Mouse (Mus musculus): ENCODE data around the gene Pus7. TPM values are rescaled to one million over a fixed set of nuclear protein-coding genes. Genes with fewer than 3 reads are reported as not detected.
A peak's percentile ranks its signal among the peaks of the same experiment; 100 is the strongest.

Pus7 gene
- polyA plus RNA-seq, 1 experiment from 2014 or later: 32.1 TPM

DNA sequence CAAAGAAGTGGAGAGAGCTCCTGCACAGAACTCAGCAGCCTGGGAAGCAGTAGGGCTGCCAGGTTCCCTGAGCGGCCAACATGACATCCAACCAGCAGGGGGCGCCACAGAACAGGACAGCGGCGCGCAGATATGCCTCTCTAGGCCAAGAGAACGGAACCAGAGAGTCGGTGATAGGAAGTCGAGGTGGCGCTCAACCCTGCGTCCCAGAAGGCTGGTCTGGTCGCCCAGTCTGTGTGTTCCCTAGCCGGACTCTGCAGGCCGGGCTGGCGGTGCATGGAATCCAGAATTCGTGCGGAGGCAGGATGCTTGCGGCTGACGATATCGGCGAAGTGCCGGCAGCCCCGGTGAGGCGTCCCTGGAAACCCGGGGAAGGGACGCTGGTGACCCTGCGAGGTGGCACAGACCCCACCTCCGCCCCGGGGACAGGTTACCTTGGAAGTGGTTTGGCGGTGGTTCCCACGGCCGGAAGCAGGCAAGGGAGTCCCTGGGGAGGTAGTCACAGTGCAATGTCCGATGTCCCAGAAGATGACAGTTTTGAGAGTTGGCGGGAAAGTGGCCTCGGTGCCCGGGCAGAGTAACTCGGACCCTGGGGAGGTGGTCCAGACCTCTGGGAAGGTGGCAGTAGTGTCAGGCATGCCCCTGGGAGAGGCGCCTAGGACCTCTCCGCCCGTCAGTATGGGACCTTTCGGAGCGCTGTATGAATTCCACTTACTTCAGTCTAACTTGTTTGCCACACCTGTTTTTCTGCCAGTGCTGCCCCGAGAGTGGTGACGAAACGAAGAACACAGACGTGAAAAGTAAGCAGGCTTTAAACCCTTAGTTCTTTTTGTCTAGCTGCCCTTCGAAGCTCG lies 4.3 kb upstream of the Pus7 start, which contains the start of gene Rint1:
Rint1 (plus strand) TSS at position 176 of the 854 bp plus-strand sequence.
- Histone ChIP-seq H3K27me3 (no peaks in the 10 kb centered on the region), H3K4me2 (replicated peaks) (peak within 1 kb of the TSS; percentile 82), H3K9me3 (no peaks in the 10 kb centered on the region), H3K27ac (peak within 1 kb of the TSS; percentile 73), H3K4me1 (peaks cover 10% of the 10 kb centered on the region), H3K4me3 (peak within 1 kb of the TSS; percentile 91), H3K36me3 (peaks cover 17% of the 10 kb centered on the region), H3K9ac (peak within 1 kb of the TSS; percentile 94)
- 2% methylated on average over 47 of the region's 47 CpGs for WGBS
- peak; percentile 87 for ATAC-seq (ENCODE audit: low FRiP score, low read depth)

DNA sequence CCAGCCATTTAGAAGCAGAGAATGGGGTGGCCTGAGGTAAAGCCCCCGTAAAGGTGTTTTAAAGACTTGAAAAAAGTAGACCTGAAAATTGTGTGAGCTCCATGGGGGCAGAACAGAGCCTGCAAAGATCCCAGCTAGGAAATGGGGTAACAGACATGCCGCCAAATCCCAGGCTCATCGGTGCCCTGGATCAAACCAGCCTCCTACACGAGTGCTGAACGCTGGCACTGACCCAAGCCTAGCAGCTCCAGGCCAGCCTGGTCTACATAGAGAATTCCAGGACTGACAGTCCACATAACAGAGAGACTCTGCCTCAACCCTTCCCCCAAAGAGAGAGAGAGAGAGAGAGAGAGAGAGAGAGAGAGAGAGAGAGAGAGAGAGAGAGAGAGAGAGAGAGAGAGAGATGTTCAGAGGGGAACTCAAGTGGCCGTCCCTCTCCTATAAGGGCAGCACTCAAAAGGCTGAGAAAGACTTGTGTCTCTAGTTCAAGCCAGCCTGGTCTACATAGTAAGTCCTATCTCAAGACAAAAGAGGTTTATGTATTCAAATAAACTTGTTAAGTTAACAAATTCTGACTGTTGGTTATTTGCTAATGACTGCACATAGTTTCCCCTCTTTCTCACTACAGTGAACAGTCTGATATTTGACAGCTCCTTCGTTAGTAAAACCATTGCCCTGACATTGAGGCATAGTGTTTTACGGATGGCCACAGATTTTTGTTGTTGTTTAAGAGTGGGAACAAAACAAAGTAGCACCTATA lies 1.3 kb downstream of the Pus7 start:
- WGBS: 38% methylated on average over 8 of the region's 8 CpGs
- Histone ChIP-seq H3K9ac (peak overlapping the region; percentile 85), H3K27me3 (no peaks in the 10 kb centered on the region), H3K9me3 (no peaks in the 10 kb centered on the region), H3K4me3 (peak overlapping the region; percentile 89), H3K36me3 (peaks cover 10% of the 10 kb centered on the region), H3K27ac (no peak overlapping the region), H3K4me1 (peaks cover 19% of the 10 kb centered on the region), H3K4me2 (replicated peaks) (peak overlapping the region; percentile 72)
- no peak for ATAC-seq (ENCODE audit: low FRiP score, low read depth)

DNA sequence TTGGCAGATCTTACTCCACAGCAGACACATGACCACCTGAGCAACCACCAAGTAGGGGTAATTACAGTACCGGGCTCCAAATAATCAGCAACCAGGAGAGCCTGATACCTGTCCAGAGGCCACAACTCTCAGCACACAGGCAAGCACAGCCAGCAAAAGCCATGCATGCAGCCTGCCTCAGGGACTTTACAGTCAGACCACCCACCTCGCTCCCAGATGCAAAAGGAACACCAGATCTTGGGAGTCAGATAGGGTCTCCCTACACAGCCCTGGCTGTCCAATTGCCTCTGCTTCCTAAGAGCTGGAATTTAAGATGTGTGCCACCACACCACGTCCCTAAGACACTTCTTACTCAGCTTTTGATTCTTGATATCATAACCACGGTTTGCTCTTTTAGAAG lies 2.3 kb downstream of the Pus7 start:
- Histone ChIP-seq H3K4me2 (replicated peaks) (no peak overlapping the region), H3K9ac (no peak overlapping the region), H3K4me1 (peaks cover 19% of the 10 kb centered on the region), H3K27ac (no peak overlapping the region), H3K9me3 (no peaks in the 10 kb centered on the region), H3K36me3 (peaks cover 18% of the 10 kb centered on the region), H3K4me3 (no peak overlapping the region), H3K27me3 (no peaks in the 10 kb centered on the region)
- 40% methylated on average over 4 of the region's 4 CpGs for WGBS
- ATAC-seq (ENCODE audit: low FRiP score, low read depth): no peak

DNA sequence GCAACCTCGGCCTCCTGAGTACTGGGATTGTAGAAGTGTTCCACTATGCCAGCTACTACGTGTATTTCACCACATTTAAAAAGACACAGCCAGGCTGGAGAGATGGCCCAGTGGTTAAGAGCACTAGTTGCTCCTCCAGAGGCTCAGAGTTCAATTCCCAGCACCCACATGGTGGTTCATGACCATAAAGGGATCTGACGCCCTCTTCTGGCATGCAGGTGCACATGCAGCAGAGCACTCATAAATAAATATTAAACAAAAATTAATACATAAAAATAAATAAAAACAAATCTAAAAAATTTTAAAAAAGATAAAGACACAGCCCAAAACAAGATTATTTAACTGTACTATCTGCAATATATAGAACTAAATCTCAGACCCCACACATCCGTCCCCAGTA lies 3.0 kb downstream of the Pus7 start:
- Histone ChIP-seq H3K36me3 (peaks cover 22% of the 10 kb centered on the region), H3K27me3 (no peaks in the 10 kb centered on the region), H3K4me1 (peaks cover 19% of the 10 kb centered on the region), H3K9me3 (no peaks in the 10 kb centered on the region), H3K4me2 (replicated peaks) (no peak overlapping the region), H3K4me3 (no peak overlapping the region), H3K27ac (no peak overlapping the region), H3K9ac (no peak overlapping the region)
- ATAC-seq (ENCODE audit: low FRiP score, low read depth): no peak
- 80% methylated on average over 4 of the region's 4 CpGs for WGBS

DNA sequence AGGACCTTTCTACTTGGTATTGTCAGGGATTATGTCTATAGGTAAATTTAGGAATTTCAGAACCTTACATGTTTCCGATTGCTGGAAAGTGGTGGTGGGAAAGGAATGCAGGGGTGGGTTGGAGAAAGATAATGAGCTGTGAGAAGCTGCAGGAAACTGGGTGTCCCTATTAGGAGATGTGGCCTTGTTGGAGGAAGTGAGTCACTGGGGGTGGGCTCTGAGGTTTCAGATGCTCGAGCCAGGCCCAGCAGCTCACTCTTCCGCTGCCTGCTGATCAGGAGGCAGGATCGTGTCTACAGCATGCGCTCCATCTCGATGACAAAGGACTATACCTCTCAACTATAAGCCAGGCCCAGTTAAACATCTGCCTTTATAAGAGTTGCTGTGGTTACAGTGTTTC lies 9.3 kb downstream of the Pus7 start:
- WGBS: 80% methylated on average over 6 of the region's 6 CpGs
- H3K4me2 ChIP-seq (replicated peaks): no peak overlapping the region
- no peaks in the 10 kb centered on the region for H3K4me1 ChIP-seq
- no peaks in the 10 kb centered on the region for H3K27me3 ChIP-seq
- H3K27ac ChIP-seq: no peak overlapping the region
- H3K36me3 ChIP-seq: peaks cover 52% of the 10 kb centered on the region
- H3K9me3 ChIP-seq: no peaks in the 10 kb centered on the region
- H3K4me3 ChIP-seq: no peak overlapping the region
- no peak for ATAC-seq (ENCODE audit: low FRiP score, low read depth)
- no peak overlapping the region for H3K9ac ChIP-seq

DNA sequence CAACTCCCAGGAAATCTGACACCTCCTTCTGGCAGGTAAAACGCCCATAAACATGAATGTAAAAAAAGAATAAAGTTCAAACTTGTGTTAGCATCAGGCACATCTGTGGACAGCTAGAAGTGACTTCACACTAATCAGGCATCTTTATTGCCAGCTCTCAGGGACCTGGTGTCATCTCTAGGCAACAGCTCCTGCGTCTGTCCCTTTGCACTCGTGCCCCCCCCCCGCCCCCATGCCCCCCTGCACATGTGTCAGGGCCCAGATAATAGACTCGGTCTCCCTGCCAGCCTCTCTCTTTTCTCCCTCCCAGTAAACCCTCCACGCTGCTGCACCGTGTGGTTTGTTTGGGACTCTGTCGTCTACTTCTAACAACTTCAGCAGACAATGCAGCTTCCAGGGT lies 12.4 kb downstream of the Pus7 start:
- Histone ChIP-seq H3K9ac (no peak overlapping the region), H3K9me3 (no peaks in the 10 kb centered on the region), H3K27me3 (no peaks in the 10 kb centered on the region), H3K4me1 (no peaks in the 10 kb centered on the region), H3K4me3 (no peak overlapping the region), H3K4me2 (replicated peaks) (no peak overlapping the region), H3K27ac (no peak overlapping the region), H3K36me3 (peaks cover 61% of the 10 kb centered on the region)
- ATAC-seq (ENCODE audit: low FRiP score, low read depth): no peak
- WGBS: 44% methylated on average over 8 of the region's 8 CpGs

- Histone ChIP-seq H3K9me3 (no peaks in the 10 kb centered on the region), H3K36me3 (peaks cover 73% of the 10 kb centered on the region), H3K27me3 (no peaks in the 10 kb centered on the region), H3K27ac (no peak overlapping the region), H3K4me1 (no peaks in the 10 kb centered on the region), H3K4me3 (no peak overlapping the region), H3K9ac (no peak overlapping the region), H3K4me2 (replicated peaks) (no peak overlapping the region)
- 92% methylated on average over 5 of the region's 5 CpGs for WGBS
- ATAC-seq (ENCODE audit: low FRiP score, low read depth): no peak
These were observed 19.0 kb downstream of the Pus7 start for GRCm38 (mm10) chr5:23764557-23764956.

DNA sequence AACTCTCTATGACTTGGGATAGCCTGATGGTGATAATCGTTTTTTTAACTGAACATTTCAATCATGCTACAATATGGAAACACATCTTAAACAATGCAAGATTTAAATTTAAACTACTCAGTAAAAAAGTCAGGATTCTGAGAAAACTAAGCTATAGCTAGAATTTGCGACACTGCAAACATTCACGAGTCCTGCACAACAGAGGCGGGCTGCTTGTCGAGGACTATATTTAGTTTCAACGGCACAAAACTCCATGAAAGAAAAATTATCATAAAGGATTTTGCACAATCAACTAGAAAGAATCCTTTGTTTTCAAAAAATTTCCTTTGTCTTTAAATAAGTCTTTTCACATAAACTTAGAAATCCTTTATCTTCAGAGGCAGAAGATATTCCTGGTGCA lies 21.0 kb downstream of the Pus7 start:
- Histone ChIP-seq H3K4me2 (replicated peaks) (no peak overlapping the region), H3K4me1 (no peaks in the 10 kb centered on the region), H3K27ac (no peak overlapping the region), H3K9ac (no peak overlapping the region), H3K4me3 (no peak overlapping the region), H3K27me3 (no peaks in the 10 kb centered on the region), H3K36me3 (peaks cover 69% of the 10 kb centered on the region), H3K9me3 (no peaks in the 10 kb centered on the region)
- ATAC-seq (ENCODE audit: low FRiP score, low read depth): no peak
- 90% methylated on average over 6 of the region's 6 CpGs for WGBS

GRCm38 (mm10) chr5:23758633-23759032 lies 24.9 kb downstream of the Pus7 start:
- peaks cover 70% of the 10 kb centered on the region for H3K36me3 ChIP-seq
- no peak for ATAC-seq (ENCODE audit: low FRiP score, low read depth)

GRCm38 (mm10) chr5:23756368-23756767 lies 27.1 kb downstream of the Pus7 start:
- H3K9me3 ChIP-seq: peaks cover 4% of the 10 kb centered on the region; the same call in 1 of the 2 replicates
- H3K27ac ChIP-seq: no peak overlapping the region
- H3K9ac ChIP-seq: no peak overlapping the region
- H3K4me2 ChIP-seq (replicated peaks): no peak overlapping the region
- no peaks in the 10 kb centered on the region for H3K27me3 ChIP-seq
- no peaks in the 10 kb centered on the region for H3K4me1 ChIP-seq
- 94% methylated on average over 4 of the region's 4 CpGs for WGBS
- H3K36me3 ChIP-seq: peaks cover 68% of the 10 kb centered on the region
- ATAC-seq (ENCODE audit: low FRiP score, low read depth): no peak
- H3K4me3 ChIP-seq: no peak overlapping the region

More at GRCm38 (mm10) chr5:23758633-23759032, 24.9 kb downstream of the Pus7 start:
- Histone ChIP-seq H3K4me1 (no peaks in the 10 kb centered on the region), H3K9ac (no peak overlapping the region), H3K4me2 (replicated peaks) (no peak overlapping the region), H3K27ac (no peak overlapping the region), H3K27me3 (no peaks in the 10 kb centered on the region), H3K9me3 (peaks cover 4% of the 10 kb centered on the region; the same call in 1 of the 2 replicates), H3K4me3 (no peak overlapping the region)
- WGBS: 57% methylated on average over 2 of the region's 2 CpGs

- no peak overlapping the region for H3K4me2 ChIP-seq (replicated peaks)
- no peak for ATAC-seq (ENCODE audit: low FRiP score, low read depth)
- 97% methylated on average over 9 of the region's 9 CpGs for WGBS
- no peaks in the 10 kb centered on the region for H3K27me3 ChIP-seq
- H3K27ac ChIP-seq: no peak overlapping the region
- H3K36me3 ChIP-seq: peaks cover 71% of the 10 kb centered on the region
- H3K4me3 ChIP-seq: no peak overlapping the region
- no peak overlapping the region for H3K9ac ChIP-seq
- H3K9me3 ChIP-seq: peaks cover 4% of the 10 kb centered on the region; the same call in 1 of the 2 replicates
- H3K4me1 ChIP-seq: no peaks in the 10 kb centered on the region
These were observed 27.9 kb downstream of the Pus7 start for GRCm38 (mm10) chr5:23755591-23755990.

- H3K9ac ChIP-seq: no peak overlapping the region
- no peaks in the 10 kb centered on the region for H3K9me3 ChIP-seq
- H3K4me2 ChIP-seq (replicated peaks): no peak overlapping the region
- H3K4me1 ChIP-seq: no peaks in the 10 kb centered on the region
- ATAC-seq (ENCODE audit: low FRiP score, low read depth): no peak
- H3K27me3 ChIP-seq: no peaks in the 10 kb centered on the region
- H3K4me3 ChIP-seq: no peak overlapping the region
- H3K36me3 ChIP-seq: peaks cover 68% of the 10 kb centered on the region
- no peak overlapping the region for H3K27ac ChIP-seq
- 74% methylated on average over 2 of the region's 2 CpGs for WGBS
These were observed 33.6 kb downstream of the Pus7 start for GRCm38 (mm10) chr5:23749882-23750281.

Data from limb, embryonic 13.5 days (tissue).